Mouse (Mus musculus): ENCODE measurements at regions not wholly inside any gene's neighbourhood (a gene's known extent, or its start where the extent isn't known, plus 50 kb on each side); places are given as distances from the start of the nearest gene placed in this dataset.
"Not testable (repeated sequence)": the region's sequence is repeated elsewhere in the genome, so short reads cannot be mapped to it uniquely, and the experiment has no call there.

- not testable (repeated sequence) for DNase-seq (ENCODE audit: low read depth, low spot score)
Observed at GRCm38 (mm10) chr8:103798630-103799029, 302.8 kb upstream of the Cdh5 start.

DNA sequence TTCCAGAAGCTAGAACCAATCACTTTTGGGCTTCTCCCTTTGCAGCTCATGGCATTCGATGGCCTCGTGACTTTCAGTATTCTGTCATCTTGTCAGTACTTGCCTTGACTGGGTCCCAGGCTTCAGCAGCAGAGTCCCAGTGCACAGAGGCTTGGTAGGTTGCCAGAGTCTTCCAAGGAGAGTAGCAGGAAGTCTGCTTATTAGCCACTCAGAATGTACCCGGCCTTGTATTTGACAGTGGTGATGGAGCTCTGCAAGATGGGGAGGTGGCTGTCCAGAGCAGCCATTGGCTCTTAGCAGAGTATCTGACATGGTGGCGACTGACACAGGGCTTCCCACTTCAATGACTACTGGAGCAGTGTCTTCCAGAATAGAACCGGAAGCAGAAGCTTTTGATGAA lies 293.3 kb upstream of the Cdh5 start:
- DNase-seq (ENCODE audit: low read depth, low spot score), result no peak

GRCm38 (mm10) chr8:103808580-103808979 lies 292.8 kb upstream of the Cdh5 start:
- no peak for DNase-seq (ENCODE audit: low read depth, low spot score)

GRCm38 (mm10) chr8:103809140-103809539 lies 292.3 kb upstream of the Cdh5 start:
- no peak for DNase-seq (ENCODE audit: low read depth, low spot score)

- DNase-seq (ENCODE audit: low read depth, low spot score), result no peak
Observed at GRCm38 (mm10) chr8:103813954-103814591, 287.4 kb upstream of the Cdh5 start.

GRCm38 (mm10) chr8:103816101-103816894 lies 285.1 kb upstream of the Cdh5 start:
- no peak for DNase-seq (ENCODE audit: low read depth, low spot score)

DNA sequence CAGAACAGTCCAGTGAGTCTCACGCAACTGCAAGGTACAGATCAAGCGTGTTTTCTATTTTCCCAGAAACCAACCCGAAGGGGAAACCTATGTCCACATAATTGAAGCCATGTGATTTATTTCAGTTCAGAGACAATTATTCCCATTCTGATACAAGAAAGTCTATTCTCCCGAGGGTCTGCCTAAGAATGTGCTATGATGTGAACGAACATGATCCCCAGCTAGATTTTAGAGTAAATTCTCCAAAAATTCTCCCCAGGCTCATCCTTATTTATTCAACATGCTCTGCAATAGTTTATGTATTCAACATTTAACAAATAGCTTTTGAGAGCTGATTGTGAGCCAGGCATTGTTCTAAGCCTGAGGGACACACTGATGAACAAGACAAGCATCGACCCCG lies 277.9 kb upstream of the Cdh5 start:
- DNase-seq (ENCODE audit: low read depth, low spot score), result no peak

DNA sequence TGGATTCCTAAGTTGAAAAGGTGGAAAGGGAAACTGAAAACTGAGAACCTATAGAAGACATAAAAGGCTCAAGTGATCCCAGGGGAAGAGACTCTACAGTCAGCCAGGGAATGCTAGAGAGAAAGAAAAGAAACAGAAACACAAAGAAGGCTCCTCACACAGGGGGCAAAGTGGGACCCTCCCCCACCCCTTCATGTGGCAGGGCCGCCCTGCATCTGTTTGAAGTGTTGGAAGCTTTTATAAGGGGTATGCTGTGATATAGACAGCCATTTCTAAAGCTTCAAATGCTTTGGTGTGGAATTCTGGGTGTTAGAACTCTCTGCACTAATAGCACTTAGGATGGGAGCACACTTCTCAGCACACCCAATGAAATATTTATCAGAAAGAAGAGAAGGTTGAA lies 276.7 kb upstream of the Cdh5 start:
- no peak for DNase-seq (ENCODE audit: low read depth, low spot score)

- DNase-seq (ENCODE audit: low read depth, low spot score), result no peak
Observed at GRCm38 (mm10) chr8:103825289-103825688, 276.1 kb upstream of the Cdh5 start.

DNA sequence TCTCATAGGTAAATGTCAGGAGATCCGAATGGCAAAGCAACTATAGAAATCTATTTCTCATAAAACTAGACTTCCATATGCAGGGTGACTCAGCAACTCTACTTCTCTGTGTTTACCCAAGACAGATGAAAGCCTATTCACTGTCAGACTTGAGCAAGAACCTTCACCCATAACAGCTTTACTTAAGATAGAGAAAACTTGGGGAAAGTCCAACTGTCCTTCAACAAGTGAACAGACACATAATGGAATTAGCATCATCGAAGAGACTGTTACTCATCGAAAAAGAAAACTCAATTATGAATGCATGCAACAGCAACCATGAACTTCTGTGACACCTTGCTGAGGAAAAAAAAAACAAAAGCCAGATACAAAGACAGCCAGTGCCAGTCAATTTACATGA lies 271.0 kb upstream of the Cdh5 start:
- no peak for DNase-seq (ENCODE audit: low read depth, low spot score)

DNA sequence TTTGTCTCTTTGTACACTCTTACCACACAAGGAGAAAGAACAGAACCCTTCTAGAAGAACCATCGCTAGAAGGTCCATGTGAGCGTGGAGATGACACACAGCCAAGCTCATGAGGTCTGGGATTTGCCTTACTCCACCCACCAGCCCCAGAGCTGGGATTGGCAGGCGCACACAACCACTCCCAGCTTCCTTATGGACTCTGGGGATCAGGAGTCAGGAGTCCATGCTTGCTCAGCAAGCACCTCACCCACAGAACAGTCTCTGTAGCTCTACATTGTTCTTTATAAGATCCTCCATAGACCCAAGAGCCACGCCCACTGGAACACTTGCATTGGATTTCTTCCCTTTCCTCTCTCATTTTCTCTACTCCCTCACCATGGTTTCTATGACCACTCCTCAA lies 261.4 kb upstream of the Cdh5 start:
- no peak for DNase-seq (ENCODE audit: low read depth, low spot score)

- DNase-seq (ENCODE audit: low read depth, low spot score), result no peak
Observed at GRCm38 (mm10) chr8:103845964-103846363, 255.5 kb upstream of the Cdh5 start.

DNA sequence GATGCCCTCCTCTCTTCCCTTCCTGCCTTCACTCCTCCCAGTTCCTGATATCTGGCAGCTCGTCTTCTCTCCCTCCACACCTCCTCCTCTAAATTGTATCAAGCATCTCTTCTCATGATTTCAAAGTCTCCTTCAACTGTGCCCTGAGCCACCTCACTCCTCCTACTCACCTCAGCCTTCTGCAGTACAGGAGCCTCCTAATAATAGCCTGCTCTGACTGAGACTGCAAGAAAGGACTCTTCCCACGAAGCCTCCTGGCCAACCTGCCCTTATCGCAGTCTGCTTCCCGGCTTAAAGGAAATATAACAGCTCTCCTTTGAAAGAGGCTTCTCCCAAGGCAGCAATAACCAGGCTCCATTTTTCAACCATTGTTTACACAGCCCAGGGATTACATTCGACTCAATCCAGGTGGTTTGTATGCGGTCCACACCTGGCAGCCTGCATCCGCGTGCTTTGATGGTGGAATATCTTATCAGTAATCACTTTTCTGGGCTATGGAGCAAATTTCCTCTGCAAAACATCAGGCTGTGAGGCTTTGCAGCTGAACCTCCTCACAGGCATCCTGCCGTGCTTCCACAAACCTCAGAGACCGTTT lies 254.9 kb upstream of the Cdh5 start:
- DNase-seq (ENCODE audit: low read depth, low spot score), result no peak

GRCm38 (mm10) chr8:103849785-103850184 lies 251.6 kb upstream of the Cdh5 start:
- no peak for DNase-seq (ENCODE audit: low read depth, low spot score)

DNA sequence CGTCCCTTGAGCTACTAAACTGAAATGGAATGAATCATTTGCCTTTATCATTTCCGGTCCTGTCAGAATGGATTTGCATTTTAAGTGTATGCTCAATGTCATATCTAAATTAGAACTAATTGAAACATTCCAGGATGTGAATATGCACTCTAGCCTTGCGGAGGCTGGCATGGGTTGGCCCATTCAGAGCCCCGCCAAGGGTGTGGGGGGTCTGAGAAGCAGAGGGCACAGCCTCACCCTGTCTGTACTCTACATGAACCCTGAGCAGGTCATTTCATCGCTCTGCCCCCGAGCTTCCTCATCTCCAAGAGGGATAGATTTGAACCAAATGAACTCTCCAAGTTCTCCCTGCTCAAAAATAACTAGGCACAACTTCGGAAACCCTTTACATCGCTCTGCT lies 250.1 kb upstream of the Cdh5 start:
- DNase-seq (ENCODE audit: low read depth, low spot score), result no peak

DNA sequence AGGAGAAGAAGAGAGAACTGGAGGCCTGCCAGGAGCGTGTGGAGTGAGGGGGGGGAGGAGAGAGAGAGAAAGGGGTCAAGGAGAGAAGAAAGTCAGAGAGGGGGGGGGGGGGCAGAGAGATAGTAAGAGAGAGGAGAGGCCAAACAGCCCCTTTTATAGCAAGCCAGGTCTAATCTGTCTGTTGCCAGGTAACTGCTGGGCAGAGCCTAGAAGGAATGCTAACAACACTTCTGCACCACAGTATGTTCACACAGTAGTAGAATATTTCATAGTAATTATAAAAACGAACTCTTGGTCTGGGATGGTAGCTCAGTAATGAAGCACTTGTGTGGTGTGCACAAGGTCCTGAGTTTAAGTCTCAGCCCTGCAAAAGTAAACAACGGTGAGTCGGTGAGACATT lies 248.4 kb upstream of the Cdh5 start:
- no peak for DNase-seq (ENCODE audit: low read depth, low spot score)

GRCm38 (mm10) chr8:103855291-103855690 lies 246.1 kb upstream of the Cdh5 start:
- DNase-seq (ENCODE audit: low read depth, low spot score), result no peak

GRCm38 (mm10) chr8:103859130-103859529 lies 242.3 kb upstream of the Cdh5 start:
- no peak for DNase-seq (ENCODE audit: low read depth, low spot score)

DNA sequence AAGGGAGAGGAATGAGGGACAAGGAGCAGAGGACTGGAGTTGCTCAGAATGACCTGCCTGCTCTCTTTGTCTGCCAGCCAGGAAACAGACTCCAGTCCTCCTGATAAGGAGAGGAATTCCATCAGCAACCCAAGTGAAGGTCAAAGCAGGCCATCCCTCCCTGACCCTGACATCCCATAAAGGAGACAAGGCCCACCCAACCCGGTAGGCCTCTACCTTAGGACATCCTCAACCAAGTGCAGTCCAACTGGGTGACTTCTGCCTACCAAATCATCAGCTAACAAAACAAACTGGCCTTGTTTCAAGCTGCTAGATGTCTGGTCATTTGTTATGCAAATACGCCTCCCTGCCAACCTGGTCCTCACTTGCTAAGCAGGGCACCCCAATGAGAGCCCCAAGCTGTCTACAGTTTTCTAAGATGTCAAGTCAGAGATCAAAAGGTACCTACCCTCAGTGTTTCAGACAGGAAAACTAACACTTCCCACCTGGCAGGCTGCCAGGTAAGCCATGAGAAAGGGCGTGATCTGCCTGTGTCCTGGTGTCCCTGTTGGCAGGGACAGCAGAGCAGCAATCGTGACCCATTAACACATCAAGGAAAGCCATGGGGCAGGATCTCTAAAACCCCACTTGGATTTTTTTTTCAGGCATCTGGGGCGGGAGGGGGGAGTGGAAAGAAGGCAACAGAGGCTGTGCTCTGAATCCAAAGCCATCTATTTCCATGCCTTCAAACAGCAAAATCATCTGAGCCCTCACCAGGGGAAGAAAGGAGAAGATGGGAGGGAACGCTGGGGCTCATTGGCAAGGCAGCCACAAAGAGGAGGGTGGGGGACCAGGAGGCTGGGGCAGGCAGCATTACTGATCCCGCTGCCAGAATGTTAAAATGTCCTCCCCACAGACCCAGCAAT lies 227.6 kb upstream of the Cdh5 start:
- DNase-seq (ENCODE audit: low read depth, low spot score), result no peak

DNA sequence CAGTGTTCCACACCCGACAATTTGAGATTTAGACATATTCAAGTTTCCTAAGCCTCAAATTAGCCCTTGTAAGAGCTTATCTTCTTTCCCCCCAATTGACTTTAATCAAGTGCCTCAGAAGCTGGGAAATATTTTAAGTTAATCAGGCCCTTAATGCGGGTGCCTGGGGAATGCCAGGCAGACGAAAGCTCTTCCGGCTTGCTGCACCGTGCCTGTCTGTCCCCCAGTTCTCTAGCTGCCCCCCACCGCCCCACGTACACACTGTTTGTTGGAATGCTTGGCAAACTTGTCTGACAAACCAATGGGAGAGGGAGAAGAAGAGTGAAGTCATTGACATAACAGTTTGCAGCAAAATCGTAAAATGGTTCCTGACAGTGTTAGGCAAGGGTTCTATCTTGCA lies 226.9 kb upstream of the Cdh5 start:
- DNase-seq (ENCODE audit: low read depth, low spot score), result no peak

DNA sequence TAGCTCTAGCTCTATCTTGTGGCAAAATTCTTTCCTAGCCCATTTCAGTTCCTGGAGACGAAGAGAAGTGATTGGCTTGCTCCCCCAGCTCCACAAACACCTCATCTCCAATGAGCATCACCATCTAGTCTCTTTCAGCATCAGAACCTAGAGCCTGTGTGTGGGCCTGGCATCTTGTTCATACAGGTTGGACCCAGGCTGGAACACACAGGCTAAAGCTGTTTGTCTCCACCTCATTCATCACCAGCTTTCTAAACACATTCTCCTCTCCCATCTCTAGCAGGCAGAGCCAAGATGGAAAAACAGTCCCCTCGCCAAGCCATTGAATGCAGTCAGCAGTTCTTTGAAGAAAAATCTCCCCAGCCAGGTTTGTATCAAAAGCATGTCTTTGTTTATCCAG lies 221.9 kb upstream of the Cdh5 start:
- no peak for DNase-seq (ENCODE audit: low read depth, low spot score)

Data from A20 (cell line).